Mouse (Mus musculus) kidney, adult 8-10 months (tissue): Measurements from ENCODE around the gene Tspan5.

Experiments
- DNase-seq, 2 experiments: peaks; one replicate each; pipeline ENCODE4 v3.0.0; 2022

The Tspan5 gene

DNA sequence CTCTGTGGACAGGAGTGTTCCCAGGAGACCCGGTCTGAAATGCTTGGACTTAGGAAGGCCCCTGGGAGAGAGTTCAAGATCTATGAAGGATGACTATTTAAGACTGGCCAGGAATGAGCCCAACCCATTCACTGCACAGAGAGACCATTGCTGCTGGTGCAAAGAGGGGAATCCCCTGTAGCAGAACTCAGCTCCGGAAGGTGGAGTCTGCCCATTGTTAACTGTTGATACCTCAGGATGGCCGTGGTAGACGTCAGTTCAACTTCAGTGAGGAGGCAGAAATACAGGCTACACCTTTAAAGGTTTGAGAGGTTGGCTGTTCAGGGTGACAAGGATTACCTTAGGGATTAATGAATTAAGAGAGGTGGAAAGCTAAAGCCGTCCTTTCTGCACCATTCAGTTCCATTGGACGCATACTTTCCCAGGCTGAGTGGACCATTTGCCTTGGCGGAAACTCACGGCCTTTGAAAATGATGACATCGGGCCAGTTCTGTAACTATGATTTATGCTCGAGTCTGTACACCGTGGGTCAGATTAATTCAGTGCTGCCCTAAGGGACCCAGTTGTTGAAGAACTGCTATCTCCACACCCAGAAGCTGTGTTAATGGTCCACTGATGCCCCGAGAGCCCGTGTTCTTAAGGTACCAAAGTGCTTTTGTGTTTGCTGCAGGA, 71.3 kb downstream of the Tspan5 start:
- no peak for DNase-seq

DNA sequence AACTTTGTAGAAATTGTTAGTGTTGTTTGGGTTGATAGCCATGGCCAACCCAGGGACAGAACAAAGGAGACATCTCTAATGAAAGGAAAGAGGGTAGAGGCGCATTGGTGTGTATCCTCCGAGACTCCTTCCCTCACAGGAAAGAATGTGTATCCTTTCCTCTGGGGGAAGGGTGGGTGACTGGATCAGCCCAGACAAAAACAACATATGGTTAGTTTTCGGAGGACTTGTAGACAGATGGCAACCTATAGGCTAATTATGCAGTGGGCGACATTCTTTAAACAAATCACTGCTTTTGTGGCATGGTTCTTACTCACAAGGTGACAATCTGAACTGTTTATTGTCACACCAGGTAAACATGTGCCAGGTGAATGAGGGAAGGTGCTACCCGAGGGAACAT, 72.5 kb downstream of the Tspan5 start:
- no peak for DNase-seq

DNA sequence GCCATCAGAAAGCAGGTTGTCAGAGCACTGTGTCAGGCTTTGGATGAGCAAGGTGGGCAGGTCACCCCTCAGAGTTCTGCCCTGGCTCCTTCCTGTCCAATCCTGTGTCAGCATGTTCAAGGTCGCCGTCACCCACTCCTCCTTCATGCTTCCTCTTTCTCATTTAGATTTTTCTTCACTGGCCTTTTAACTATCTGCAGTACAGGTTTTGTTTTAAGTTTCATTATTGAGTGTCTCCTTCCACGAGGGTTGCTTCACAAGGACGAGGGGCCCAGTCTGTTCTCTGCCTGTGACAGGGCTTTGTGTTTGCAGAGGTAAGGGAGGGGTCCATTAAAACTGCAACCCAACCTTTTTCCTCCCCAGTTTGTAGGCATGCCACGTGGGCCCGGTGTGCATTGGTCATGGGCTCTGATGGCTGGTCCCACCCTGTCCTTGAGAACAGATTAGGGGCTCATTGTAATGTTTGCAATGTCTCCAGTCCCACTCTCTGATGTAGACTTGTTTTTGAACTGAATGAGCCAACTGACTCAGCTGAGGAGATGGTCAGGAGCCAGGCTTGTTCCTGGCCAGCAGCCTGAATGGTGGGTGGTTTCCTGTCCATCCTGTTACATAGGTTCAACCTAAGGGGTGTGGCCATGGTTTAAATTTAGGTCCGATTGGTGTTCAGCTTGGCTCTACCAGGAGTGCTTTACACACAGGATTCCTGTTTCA, 73.3 kb downstream of the Tspan5 start:
- DNase-seq, result no peak

DNA sequence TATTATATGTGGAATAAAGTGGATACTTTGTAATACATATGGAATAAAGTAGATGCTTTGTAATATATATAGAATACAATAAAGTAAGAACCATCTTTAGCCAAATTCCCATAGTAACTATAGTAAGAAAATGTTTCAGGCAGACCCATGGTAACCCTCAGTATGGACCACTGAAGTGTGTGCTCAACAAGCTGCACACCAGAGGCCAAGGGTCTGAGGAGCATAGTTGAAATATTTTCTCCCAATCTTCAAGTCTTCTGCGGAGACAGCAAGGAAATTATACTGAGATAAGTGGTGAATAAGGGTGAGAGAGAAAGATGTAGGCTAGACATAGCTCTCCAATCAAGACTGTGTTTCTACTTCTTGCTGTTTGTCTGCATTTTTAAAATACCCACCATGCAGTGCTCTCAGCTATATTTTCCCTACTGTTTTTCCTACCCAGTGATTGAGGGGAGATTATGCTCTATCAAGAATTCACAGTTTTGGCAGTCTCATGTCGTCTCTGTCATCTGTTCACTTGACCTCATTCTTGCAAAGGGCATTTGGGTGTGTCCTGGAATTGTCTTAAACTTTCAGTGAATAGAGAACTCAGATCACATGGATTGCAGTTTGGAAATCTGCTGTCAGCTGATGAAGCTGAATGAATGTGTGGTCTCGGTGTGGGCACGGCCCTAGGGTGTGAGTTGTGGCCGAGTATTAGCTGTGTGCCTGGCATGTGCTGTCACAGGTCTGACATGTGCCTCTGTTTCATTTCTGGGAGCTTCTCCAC, 75.1 kb downstream of the Tspan5 start:
- no peak for DNase-seq

DNA sequence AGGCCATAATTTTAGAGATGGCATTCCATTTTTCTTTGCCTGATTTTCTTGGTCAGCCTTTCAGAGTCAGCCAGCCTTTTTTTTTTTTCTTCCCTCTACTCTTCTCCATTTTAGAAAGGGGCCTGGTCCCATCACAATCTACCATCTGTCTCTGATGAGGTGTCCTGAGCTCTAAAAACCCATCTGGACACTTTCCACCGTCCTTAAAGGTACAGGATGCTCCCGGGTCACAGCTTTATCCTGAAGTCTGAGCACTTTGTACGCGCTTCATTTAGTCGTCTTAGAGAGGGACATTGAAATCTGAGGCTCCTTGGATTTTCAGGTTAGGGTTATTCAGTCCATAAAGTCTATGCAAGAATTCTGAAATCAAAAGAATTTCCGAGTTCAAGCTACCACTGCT, 77.9 kb downstream of the Tspan5 start:
- DNase-seq, result no peak

DNA sequence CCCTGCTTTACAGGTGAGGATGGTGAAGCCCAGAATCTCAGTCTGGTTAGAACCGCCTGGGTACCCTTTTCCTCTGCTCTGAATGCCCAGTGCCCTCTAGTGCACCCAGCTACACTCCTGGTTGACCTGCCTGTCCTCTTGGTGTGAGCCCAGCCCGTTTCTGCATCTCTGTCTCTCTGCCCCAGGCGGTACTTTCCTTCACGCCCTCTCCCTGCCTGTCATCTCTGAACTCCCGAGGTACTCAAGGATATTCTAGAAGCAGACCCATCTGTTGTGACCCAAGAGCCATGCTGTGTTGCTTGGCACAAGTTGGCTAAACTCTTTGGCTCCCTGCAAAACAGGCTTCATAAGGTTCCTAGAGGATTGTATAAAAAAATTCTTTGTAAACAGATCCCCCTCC, 78.3 kb downstream of the Tspan5 start:
- peak; percentile 45 to 61 for DNase-seq

DNA sequence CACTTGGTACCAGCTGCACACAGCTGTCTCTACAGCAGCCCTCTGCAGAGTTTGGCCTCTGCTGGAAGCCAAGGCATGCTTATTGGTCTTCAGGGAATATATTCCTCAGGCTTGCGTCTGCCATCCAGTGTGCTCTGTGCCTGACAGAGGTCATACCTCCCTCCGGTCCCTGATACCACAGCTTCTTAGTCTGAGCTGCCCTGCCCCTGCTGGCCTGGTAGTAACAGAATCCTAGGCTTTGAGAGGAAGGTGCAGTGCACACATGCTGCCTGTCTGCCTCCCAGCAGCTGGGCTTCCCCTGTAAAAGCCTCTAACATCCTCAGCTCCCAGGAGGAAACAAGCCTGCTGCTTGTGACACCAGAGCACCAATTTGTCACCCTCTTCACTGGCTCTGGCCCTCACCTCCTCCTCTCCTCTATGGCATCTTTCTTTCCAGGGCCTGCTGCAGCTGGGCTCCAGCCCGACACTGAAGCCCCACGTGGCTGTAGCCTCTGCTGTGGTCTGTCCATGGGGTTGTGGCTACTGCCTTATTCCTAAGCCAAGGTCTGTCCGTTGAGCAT, 80.0 kb downstream of the Tspan5 start:
- no peak for DNase-seq

DNA sequence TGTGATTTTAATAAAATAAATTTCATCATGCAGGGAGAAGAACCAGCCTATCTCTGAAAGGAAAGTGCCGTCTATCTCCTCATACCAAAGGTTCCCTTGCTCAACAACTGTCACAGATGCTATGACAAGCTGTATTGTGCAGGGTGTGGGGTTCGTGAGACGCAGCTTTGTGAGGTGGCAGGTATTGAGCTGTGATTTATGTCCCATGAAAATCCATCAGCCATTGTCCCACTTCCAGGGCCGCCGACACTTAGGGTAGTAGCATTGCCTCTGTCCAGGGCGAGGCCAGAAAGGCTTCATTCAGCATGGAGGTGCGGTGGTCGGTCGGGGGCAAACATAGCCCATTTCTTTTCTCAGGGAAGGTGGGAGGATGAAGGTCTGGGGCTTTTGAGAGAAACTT, 81.9 kb downstream of the Tspan5 start:
- DNase-seq, result no peak

DNA sequence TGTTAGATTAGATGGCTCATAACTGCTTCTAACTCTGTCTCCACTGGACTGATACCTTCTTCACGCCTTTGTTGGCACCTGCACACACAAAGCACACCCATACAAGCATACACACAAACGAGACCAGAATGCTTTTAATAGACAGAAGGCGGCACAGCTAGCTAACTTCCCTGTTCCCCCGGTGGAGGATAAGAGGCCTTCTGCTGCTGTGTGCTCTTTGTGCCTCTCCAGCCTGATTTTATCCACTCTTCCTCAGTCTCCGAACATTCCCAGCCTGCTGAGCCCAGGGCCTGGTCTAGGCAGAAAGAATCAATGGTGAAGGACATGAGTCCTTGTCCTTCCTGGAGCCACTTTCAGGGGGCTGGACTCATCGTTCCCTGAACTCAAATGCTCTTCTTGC, 83.3 kb downstream of the Tspan5 start:
- DNase-seq, result no peak

DNA sequence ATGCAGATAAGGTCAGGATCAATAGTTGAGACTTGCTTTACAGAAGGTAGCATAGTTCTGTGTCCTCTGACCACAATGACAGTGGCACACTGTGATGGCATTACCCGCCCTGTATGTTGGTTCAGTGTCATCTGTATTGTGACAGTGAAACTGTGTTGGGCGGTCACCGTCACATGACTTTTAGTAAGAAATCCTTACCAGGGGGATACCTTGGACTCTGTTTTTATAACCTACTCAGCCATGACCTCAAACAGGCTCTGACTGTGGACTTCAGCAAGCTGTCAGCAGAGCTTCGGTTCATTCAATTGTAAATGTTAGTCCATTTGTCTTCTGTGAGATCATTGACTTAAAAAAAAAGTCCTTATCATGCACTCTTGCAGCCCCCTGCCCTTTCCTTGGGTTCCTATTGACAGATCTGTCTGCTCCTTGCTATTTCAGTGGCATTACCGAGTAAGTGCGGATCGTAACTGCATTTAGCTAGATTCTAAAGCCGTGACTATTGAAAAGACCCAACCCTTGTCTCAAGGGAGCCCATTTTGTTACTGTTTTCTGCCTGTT, 84.3 kb downstream of the Tspan5 start:
- no peak for DNase-seq

DNA sequence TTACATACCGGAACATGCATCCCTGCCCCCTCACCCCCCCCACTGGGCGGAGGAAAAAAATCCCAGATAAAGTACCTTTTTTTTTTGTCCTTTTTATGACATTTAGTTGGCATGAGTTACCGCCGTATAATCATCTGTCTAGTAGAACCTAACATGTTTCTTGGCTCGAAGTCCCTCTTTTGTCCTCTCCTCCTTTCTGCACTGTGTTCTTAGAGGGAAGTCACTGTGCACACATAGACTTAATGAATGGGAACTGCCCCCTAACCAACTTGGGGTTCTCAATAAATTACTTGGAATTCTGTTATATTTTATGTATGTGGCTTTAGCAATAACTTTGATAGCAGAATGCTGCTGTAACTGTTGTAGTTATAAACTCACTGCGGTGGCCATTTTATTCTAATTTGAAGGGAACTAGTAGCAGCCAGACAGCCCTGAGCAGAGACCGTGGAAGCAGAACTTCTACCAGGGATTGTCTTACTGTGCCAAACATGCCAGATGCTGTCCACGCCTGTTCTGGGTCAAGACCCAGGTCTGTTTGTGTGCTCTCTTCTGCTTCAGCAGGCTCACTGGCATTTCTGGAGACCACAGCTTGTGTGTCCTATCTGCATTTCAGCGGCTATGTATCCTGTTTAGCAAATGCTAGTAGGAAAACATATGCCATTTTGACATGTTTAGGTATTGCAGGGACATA, 91.0 kb downstream of the Tspan5 start:
- DNase-seq, result peak; percentile 23 to 26

DNA sequence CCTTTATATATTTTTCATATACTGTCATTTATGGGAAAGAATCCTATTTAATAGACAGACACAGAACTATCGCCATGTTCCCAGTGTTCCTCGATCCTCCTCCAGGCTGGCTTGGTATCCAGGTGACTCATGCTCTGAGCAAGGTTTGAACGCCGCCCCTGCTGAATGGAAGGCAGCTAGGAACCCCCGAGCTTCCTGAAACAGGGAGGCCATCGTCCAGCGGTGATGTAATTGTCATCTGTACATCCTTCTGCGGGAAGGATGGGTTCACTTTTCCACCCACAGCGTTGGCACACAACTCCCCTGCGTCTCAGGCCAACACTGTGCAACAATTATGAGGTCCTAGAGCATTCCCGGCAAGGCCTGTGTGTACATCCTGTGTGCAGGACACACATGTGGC, 92.2 kb downstream of the Tspan5 start:
- DNase-seq, result no peak

DNA sequence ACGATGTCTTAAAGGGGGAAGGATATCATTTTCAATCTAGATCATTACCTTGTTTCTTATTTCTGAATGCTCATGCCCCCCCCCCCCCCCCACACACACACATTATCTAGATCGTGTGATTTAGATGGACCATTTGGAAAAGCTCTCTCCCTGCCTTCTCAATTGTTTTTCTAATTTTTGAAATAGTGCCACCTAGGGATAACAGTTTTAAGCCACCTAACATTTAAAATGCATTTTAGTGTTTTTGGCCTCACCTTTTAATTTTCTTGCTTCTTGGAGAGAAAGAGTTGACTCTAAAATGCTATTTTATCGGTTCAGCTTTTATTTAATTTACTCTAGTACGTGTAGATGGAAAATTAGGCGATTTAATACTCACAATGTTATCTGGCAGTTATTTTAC, 94.9 kb downstream of the Tspan5 start:
- no peak for DNase-seq

DNA sequence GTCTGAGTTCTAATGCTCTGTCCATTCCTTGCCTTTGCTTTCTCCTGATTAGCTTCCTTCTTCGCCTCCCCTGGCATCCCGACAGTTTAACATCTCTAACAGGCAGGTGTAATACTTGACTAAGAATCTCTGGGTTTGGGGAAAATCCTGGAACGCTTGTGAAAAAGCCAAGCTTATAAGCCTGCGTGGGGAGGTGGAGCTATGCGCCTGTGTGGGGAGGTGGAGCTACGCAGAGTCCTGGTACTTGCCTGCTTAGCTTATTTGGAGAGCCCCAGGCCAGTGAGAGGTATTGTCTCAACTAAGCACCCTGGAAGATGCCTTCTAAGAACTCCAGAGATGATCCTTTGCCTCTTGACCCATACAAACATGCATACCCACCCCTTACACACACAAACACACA, 95.7 kb downstream of the Tspan5 start:
- DNase-seq, result no peak

DNA sequence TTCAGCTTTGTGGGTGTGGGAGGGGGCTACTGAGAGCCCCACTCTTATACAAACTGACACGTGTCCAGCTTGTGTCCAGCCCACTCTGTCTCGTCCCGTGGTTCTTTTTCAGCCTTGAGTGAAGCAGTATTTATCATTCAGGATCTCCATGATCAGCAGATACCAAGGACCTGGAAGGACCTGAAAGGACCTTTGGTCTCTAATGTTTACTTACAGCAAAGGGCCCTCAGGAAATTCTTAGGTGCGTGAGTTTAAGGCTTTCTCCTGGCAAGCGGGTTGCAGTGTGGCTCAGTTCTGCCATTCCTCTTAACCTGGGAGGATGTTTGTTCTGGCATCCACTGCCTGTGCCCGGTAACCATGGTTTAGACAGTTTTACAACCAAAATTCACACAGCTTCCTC, 97.7 kb downstream of the Tspan5 start:
- no peak for DNase-seq

DNA sequence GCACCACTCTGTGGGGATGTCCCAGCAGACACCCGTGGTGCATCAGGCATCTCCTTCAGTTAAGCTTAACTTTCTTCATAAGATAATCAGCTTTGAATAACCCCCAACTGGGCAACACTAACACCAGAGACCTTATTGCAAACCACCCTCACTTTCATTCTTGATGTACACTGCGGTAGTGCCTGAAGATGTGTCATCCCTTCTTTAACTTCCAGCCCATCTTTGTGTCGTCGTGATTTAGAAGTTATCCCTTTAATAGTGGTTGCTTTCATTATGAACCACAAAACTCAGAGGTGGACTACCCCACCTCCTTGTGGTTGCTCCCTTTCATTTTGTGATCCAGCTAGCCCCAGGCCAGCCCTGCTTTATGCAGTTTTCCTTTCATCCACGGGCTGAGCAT, 99.3 kb downstream of the Tspan5 start:
- DNase-seq, result no peak

DNA sequence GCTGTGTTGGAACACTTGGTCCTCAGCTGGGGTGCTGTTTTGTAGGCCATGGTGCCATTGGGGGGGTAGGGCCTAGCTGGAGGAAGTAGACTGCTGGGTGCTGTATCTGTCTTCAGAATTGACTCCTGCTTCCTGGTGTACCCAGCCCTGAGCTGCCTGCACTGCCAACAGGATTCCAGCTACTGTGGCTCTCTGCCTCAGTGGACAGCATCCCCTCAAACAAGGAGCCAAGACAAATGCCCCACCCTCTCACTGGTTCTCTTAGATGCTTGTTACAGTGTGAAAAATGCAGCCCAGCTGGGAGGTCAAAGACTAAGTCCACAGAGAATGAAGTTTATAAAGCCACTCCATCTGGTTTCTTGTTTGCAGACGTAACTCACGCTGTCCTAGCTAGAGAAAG, 101.2 kb downstream of the Tspan5 start:
- DNase-seq, result no peak

DNA sequence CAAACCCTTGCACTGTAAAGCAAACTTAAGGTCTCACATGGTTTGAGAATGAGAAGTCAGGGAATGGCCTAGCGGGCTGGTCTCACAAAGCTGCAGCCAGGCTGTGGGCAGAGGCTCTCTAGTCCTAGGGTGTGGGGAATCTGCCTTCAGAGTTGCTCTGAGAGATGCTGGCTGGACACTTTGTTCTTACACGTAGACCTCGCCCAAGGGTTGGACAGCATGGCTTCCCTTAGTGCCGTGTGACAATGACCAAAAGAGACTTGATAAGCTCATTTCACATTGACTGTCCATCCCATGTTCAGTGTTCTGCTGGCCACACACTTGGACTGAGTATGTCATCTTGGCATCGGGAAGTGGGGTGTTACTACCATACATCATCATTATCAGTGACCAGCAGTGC, 101.6 kb downstream of the Tspan5 start:
- DNase-seq, result no peak

DNA sequence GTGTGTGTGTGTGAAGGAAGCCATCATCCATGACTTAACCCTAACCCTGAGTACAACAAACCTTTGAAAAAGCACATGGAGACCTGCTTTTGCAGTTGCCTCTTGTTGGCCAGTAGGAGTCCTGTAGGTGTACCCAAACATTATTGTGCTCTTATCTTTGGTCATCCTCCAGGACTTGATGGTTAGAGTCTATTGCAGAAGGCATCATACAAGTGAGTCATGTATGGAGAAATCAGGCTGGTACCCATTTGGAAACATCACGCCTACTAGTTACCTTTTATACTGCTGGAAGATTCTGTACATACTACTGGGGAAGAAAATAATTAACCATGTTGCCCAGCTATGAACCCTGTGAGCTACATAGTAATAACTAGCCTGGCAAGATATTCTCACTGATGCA, 103.8 kb downstream of the Tspan5 start:
- DNase-seq, result no peak

DNA sequence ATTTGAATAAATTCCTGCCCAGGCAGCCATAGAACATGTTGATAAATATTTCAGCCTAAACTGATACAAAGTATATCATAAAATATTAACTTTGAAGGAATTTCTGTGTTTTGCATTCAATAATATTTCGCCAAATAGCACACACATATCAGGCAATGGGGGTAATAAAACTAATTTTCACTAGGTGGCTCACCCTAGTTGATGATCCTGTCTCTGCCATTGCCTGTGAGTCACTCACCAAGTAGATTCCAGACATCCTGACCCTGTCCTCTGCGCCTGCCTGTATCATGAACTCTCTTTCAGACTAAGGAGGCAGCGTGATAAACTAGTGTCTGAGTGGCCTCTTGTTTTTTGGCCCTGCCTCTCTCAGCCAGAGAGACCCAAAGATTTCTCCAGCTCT, 105.8 kb downstream of the Tspan5 start:
- DNase-seq, result no peak

DNA sequence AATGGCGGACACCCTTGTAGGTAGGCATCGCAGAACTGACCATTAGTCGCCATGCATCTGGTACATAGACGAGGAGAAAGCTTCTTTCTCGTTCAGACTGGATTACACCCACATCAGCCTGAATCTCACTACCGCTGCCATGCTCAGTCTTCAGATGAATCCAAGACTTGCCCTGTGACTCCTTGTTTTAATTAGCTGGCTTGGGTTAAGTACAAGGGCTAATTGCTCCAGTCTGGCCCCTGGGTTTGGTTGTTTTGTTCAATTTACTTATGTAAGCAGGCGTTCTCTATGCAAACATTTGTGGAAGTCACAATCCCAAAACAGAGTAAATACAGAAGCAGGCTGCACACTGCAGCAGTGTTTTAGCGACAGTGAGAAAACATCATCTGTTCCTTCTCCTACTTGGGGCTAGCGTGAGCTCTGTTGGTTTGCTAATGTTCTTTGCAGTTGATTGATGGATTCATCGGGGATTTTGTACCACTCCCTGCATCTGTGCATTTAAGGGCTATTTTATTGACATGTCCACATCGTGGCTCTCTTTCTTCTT, 107.8 kb downstream of the Tspan5 start:
- DNase-seq, result no peak

DNA sequence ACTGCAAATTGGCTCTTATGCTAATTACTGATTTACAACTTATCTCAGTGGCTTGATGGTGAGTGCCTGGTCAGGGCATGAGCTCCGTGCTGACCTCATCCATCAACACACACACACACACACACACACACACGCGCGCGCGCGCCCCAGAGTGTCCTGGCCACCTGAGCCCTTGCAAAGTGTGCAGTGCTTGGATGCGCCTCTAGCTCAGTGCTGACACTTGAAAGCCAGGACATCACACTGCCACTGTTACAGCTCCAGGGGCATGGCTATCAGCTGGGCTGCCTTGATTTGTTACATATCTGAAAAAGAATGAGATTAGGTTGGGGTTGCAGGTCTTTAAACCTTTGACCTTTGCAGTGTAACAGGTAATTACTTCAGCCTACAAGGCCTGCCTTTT, 109.9 kb downstream of the Tspan5 start:
- no peak for DNase-seq
